Mouse (Mus musculus) forebrain, embryonic 12.5 days (tissue): ENCODE measurements around the gene Gys1. TPM values are rescaled to one million over a fixed set of nuclear protein-coding genes. Genes with fewer than 3 reads are reported as not detected.
"Not testable (repeated sequence)": the region's sequence is repeated elsewhere in the genome, so short reads cannot be mapped to it uniquely, and the experiment has no call there.

Experiments
- ATAC-seq: fragments of 200-750 bp; cut with Nextera tagmentation; 2 replicates; pipeline ENCODE4 v1.8.0; 2017; ENCODE audit warnings: moderate TSS enrichment; ENCODE audit not compliant: low FRiP score
- H3K27ac ChIP-seq: fragments of 300-500 bp; sonication (generic); 2 replicates; pipeline ENCODE4 v1.5.1; 2016; ENCODE audit warnings: mild to moderate bottlenecking
- H3K27me3 ChIP-seq: fragments of 300-500 bp; sonication (generic); 2 replicates; pipeline ENCODE4 v1.6.1; 2016; ENCODE audit warnings: mild to moderate bottlenecking
- H3K36me3 ChIP-seq: fragments of 300-500 bp; sonication (generic); replicated peaks from 2 replicates; pipeline ENCODE4 v1.6.1; 2016; ENCODE audit warnings: mild to moderate bottlenecking
- H3K4me1 ChIP-seq: fragments of 300-500 bp; sonication (generic); 2 replicates; pipeline ENCODE4 v1.6.1; 2016
- H3K4me2 ChIP-seq: fragments of 300-500 bp; sonication (generic); 2 replicates; pipeline ENCODE4 v1.6.1; 2016; ENCODE audit warnings: mild to moderate bottlenecking, moderate library complexity
- H3K4me3 ChIP-seq: fragments of 300-500 bp; sonication (generic); replicated peaks from 2 replicates; pipeline ENCODE4 v1.5.1; 2016; ENCODE audit warnings: mild to moderate bottlenecking
- H3K9ac ChIP-seq: fragments of 300-500 bp; sonication (generic); 2 replicates; pipeline ENCODE4 v1.6.1; 2016; ENCODE audit warnings: mild to moderate bottlenecking
- H3K9me3 ChIP-seq: fragments of 300-500 bp; sonication (generic); 2 replicates; pipeline ENCODE4 v1.6.1; 2016
- WGBS: fragments of 180-500 bp; shearing (Covaris S2); methylation state at CpG from one replicate; pipeline ENCODE4 v1.1.7; 2016; 5-methylcytosine and 5-hydroxymethylcytosine counted together
- polyA plus RNA-seq: library from polyadenylated mRNA; unstranded; fragments of >200 nt; fragmentation: Nextera tagmentation; extraction: Ambion mirVana; gene quantifications from 2 replicates; pipeline ENCODE4 v1.2.1, GENCODE M21; 2016

Gys1 gene
- polyA plus RNA-seq, 1 experiment from 2014 or later: 28.7 TPM

DNA sequence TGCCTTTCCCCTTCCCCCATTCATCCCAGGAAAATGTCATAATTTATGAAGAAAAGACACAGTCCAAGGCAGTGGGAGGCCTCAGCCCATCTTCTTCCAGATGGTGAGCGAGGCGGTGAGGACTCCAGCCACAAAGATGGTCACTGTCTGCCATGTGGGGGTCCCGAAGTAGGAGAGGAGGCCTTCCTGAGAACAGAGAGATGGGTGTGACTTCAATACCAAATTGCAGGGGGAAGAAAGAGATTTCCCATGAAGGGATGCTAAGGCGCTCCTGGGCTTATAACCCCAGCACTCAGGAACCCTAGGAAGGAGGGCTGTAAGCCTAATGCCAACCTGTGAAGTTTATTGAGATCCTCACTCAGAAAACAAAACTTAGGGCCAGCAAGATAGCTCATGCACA lies 27.1 kb downstream of the Gys1 start:
- H3K27ac ChIP-seq: peak overlapping the region; percentile 95; the same call in 1 of the 2 replicates
- no peaks in the 10 kb centered on the region for H3K27me3 ChIP-seq
- peaks cover 45% of the 10 kb centered on the region for H3K4me1 ChIP-seq
- H3K36me3 ChIP-seq: peaks cover 52% of the 10 kb centered on the region
- H3K4me3 ChIP-seq: no peak overlapping the region
- ATAC-seq: no peak
- no peak overlapping the region for H3K4me2 ChIP-seq
- 94% methylated on average over 4 of the region's 4 CpGs for WGBS
- H3K9ac ChIP-seq: no peak overlapping the region
- H3K9me3 ChIP-seq: no peaks in the 10 kb centered on the region

DNA sequence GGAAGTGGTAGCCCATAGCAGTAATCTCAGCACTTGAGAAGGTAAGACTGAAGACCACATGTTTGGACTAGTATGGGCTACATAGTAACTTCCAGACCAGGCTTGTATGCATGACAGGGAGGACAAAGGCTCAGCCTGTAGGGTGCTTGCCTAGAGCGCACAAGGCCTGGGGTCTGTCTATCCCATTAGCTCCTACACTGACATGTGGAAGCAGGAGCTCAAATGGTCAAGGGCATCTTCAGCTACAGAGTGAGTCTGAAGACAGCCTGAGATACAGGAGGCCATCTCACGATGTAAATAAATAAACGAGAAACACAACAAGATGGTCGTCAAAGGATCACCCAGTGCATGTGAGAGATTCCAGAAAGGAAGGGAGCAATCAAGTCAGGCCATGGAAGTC lies 27.7 kb downstream of the Gys1 start:
- Histone ChIP-seq H3K27me3 (no peaks in the 10 kb centered on the region), H3K9me3 (no peaks in the 10 kb centered on the region), H3K9ac (no peak overlapping the region), H3K4me3 (no peak overlapping the region), H3K4me2 (no peak overlapping the region), H3K4me1 (peaks cover 43% of the 10 kb centered on the region), H3K36me3 (peaks cover 47% of the 10 kb centered on the region), H3K27ac (no peak overlapping the region)
- WGBS: 96% methylated on average over 4 of the region's 4 CpGs
- ATAC-seq: no peak

GRCm38 (mm10) chr7:45462868-45463267 lies 28.2 kb downstream of the Gys1 start:
- H3K27ac ChIP-seq, H3K4me3 ChIP-seq, H3K4me2 ChIP-seq, ATAC-seq, H3K27me3 ChIP-seq, H3K9me3 ChIP-seq, H3K9ac ChIP-seq: not testable (repeated sequence)
- 79% methylated on average over 4 of the region's 4 CpGs for WGBS
- Histone ChIP-seq H3K36me3 (peaks cover 42% of the 10 kb centered on the region), H3K4me1 (peaks cover 39% of the 10 kb centered on the region)

- 95% methylated on average over 7 of the region's 7 CpGs for WGBS
- no peaks in the 10 kb centered on the region for H3K9me3 ChIP-seq
- H3K27me3 ChIP-seq: no peaks in the 10 kb centered on the region
- H3K9ac ChIP-seq: no peak overlapping the region
- H3K4me3 ChIP-seq: no peak overlapping the region
- peaks cover 34% of the 10 kb centered on the region for H3K4me1 ChIP-seq
- no peak for ATAC-seq
- no peak overlapping the region for H3K27ac ChIP-seq
- peaks cover 37% of the 10 kb centered on the region for H3K36me3 ChIP-seq
- no peak overlapping the region for H3K4me2 ChIP-seq
Observed at GRCm38 (mm10) chr7:45463987-45464778, 29.5 kb downstream of the Gys1 start.

- 0 out of 2 replicates have a peak overlapping the region, but pooled peaks have one; percentile 88 for H3K9ac ChIP-seq
- WGBS: 97% methylated on average over 12 of the region's 12 CpGs
- H3K4me2 ChIP-seq: no peak overlapping the region
- no peaks in the 10 kb centered on the region for H3K27me3 ChIP-seq
- ATAC-seq: no peak
- H3K9me3 ChIP-seq: no peaks in the 10 kb centered on the region
- peak overlapping the region; percentile 88 for H3K4me3 ChIP-seq
- peaks cover 37% of the 10 kb centered on the region for H3K36me3 ChIP-seq
- H3K4me1 ChIP-seq: peaks cover 32% of the 10 kb centered on the region
- H3K27ac ChIP-seq: no peak overlapping the region
Observed at GRCm38 (mm10) chr7:45465112-45465511, 30.5 kb downstream of the Gys1 start.

DNA sequence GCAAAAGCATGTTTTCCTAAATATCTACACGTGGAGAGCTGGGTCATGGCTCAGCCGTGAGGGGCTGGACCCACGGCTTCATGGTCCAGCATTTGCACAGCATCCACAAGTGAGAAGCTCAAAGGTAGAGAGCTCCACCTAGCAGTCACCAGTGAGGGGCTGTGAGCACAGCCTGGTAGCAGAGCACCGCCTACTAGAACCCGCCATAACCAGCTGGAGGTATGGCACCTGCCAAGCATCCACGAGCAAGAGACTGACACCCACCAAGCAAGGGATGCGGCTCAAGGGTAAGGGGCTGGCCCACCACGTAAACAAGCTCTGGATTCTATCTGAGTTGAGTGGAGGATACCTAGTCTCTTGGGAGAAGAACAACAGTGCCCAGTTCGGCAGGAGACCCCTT lies 30.9 kb downstream of the Gys1 start:
- no peak overlapping the region for H3K27ac ChIP-seq
- ATAC-seq: no peak
- H3K9ac ChIP-seq: peak overlapping the region; percentile 88
- no peaks in the 10 kb centered on the region for H3K9me3 ChIP-seq
- peak overlapping the region; percentile 88 for H3K4me3 ChIP-seq
- H3K4me2 ChIP-seq: peak overlapping the region; percentile 90
- peaks cover 37% of the 10 kb centered on the region for H3K36me3 ChIP-seq
- no peaks in the 10 kb centered on the region for H3K27me3 ChIP-seq
- H3K4me1 ChIP-seq: peaks cover 27% of the 10 kb centered on the region
- WGBS: 84% methylated on average over 9 of the region's 9 CpGs

- no peaks in the 10 kb centered on the region for H3K27me3 ChIP-seq
- WGBS: under 1% methylated on average over 56 of the region's 58 CpGs
- H3K4me3 ChIP-seq: peak within 1 kb of the TSS; percentile 88
- peaks cover 20% of the 10 kb centered on the region for H3K4me1 ChIP-seq
- peak within 1 kb of the TSS; percentile 57 for H3K27ac ChIP-seq
- ATAC-seq: peak; percentile 86
- peak within 1 kb of the TSS; percentile 90 for H3K4me2 ChIP-seq
- H3K9me3 ChIP-seq: no peaks in the 10 kb centered on the region
- peaks cover 36% of the 10 kb centered on the region for H3K36me3 ChIP-seq
- peak within 1 kb of the TSS; percentile 88 for H3K9ac ChIP-seq
Observed at GRCm38 (mm10) chr7:45466283-45467089, 31.8 kb downstream of the Gys1 start, which contains the start of gene Bax. TSS of gene Bax (minus strand) at chr7:45466898.

DNA sequence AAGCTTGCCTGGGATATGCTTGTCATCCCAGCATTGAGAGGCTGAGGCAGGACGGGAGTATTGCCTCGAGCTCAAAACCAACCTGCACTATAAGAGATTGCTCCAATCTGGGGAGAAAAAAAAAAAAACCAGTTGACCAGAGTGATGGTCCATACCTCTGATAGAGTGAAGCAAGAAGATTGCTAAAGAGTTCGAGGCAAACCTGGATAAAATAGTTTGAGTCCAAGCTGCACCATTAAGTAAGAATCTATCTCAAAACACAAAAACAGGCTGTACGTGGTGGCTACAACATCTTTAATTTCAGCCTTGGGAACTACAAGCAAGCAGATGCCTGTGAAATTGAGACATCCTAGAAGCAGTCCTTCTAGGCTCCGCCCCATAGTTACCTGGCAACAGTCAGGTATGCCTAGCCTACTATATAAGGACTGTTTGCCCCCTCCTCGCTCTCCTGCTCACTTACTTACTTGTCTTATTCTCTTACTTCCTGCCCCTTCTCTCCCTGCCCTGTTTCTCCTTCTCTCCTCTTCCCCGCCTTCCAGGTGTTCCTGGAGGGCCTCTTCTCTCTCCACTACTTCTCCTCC lies 32.5 kb downstream of the Gys1 start:
- ATAC-seq: no peak
- H3K27me3 ChIP-seq: no peaks in the 10 kb centered on the region
- H3K36me3 ChIP-seq: peaks cover 29% of the 10 kb centered on the region
- H3K4me1 ChIP-seq: peaks cover 20% of the 10 kb centered on the region
- 36% methylated on average over 7 of the region's 7 CpGs for WGBS
- peak overlapping the region; percentile 88 for H3K4me3 ChIP-seq
- H3K9me3 ChIP-seq: no peaks in the 10 kb centered on the region
- H3K27ac ChIP-seq: no peak overlapping the region
- H3K4me2 ChIP-seq: peak overlapping the region; percentile 90
- no peak overlapping the region for H3K9ac ChIP-seq

DNA sequence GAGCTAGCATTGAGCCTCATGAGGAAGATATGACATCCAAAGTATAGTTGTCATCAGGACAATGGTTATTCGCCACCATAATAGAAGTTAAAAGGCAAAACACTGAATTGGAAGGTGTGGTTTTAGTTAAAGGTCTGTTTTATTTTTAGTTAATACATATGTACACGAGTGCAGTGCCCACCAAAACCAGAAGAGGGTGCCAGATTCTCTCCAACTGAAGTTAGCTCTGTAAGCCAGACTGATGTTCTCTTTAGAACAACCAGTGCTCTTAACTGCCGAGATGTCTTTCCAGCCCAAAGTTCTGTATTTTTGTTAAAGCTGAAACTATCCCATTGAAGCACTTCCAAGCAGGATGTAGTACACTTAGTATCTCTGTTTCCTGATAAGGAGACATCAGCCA lies 36.2 kb downstream of the Gys1 start:
- H3K27ac ChIP-seq: no peak overlapping the region
- H3K4me1 ChIP-seq: peaks cover 9% of the 10 kb centered on the region
- no peak overlapping the region for H3K4me2 ChIP-seq
- 8% methylated on average over 3 of the region's 3 CpGs for WGBS
- H3K9ac ChIP-seq: no peak overlapping the region
- H3K36me3 ChIP-seq: no peaks in the 10 kb centered on the region
- no peaks in the 10 kb centered on the region for H3K9me3 ChIP-seq
- no peaks in the 10 kb centered on the region for H3K27me3 ChIP-seq
- no peak overlapping the region for H3K4me3 ChIP-seq
- no peak for ATAC-seq

- no peaks in the 10 kb centered on the region for H3K36me3 ChIP-seq
- H3K9me3 ChIP-seq: no peaks in the 10 kb centered on the region
- H3K4me1 ChIP-seq: no peaks in the 10 kb centered on the region
- H3K27me3 ChIP-seq: no peaks in the 10 kb centered on the region
- 77% methylated on average over 16 of the region's 16 CpGs for WGBS
- H3K4me2 ChIP-seq: 0 out of 2 replicates have a peak overlapping the region, but pooled peaks have one; percentile 21
- ATAC-seq: no peak
- H3K27ac ChIP-seq: no peak overlapping the region
- no peak overlapping the region for H3K4me3 ChIP-seq
- H3K9ac ChIP-seq: no peak overlapping the region
Observed at GRCm38 (mm10) chr7:45475291-45475969, 40.8 kb downstream of the Gys1 start.

- H3K27ac ChIP-seq: no peak overlapping the region
- ATAC-seq: no peak
- H3K4me1 ChIP-seq: no peaks in the 10 kb centered on the region
- H3K4me3 ChIP-seq: no peak overlapping the region
- no peaks in the 10 kb centered on the region for H3K27me3 ChIP-seq
- H3K4me2 ChIP-seq: no peak overlapping the region
- 36% methylated on average over 1 of the region's 1 CpGs for WGBS
- no peak overlapping the region for H3K9ac ChIP-seq
- no peaks in the 10 kb centered on the region for H3K9me3 ChIP-seq
- H3K36me3 ChIP-seq: no peaks in the 10 kb centered on the region
Observed at GRCm38 (mm10) chr7:45476453-45476852, 41.8 kb downstream of the Gys1 start.

GRCm38 (mm10) chr7:45477003-45477402 lies 42.4 kb downstream of the Gys1 start:
- Histone ChIP-seq H3K4me3 (no peak overlapping the region), H3K36me3 (no peaks in the 10 kb centered on the region), H3K4me1 (no peaks in the 10 kb centered on the region), H3K9ac (no peak overlapping the region), H3K27ac (no peak overlapping the region), H3K4me2 (no peak overlapping the region), H3K9me3 (no peaks in the 10 kb centered on the region), H3K27me3 (no peaks in the 10 kb centered on the region)
- WGBS: 11% methylated on average over 3 of the region's 3 CpGs
- ATAC-seq: no peak
